Mouse (Mus musculus) heart, embryonic 11.5 days (tissue): ENCODE measurements around the gene Siglecg. TPM values are rescaled to one million over a fixed set of nuclear protein-coding genes. Genes with fewer than 3 reads are reported as not detected.

Source experiments
- ATAC-seq: fragments of 200-750 bp; cut with Nextera tagmentation; replicated peaks from 2 replicates; pipeline ENCODE4 v1.8.0; 2017; ENCODE audit warnings: moderate library complexity; ENCODE audit not compliant: insufficient number of reproducible peaks, low FRiP score, low TSS enrichment
- H3K27ac ChIP-seq: fragments of 300-500 bp; sonication (generic); 2 replicates; pipeline ENCODE4 v1.5.1; 2014; ENCODE audit warnings: mild to moderate bottlenecking, low read depth, low read length
- H3K27me3 ChIP-seq: fragments of 300-500 bp; sonication (generic); 2 replicates; pipeline ENCODE4 v1.6.1; 2014; ENCODE audit warnings: mild to moderate bottlenecking, low read length, mixed read lengths; ENCODE audit not compliant: control insufficient read depth, insufficient read depth
- H3K36me3 ChIP-seq: fragments of 300-500 bp; sonication (generic); 2 replicates; pipeline ENCODE4 v1.6.1; 2014; ENCODE audit warnings: mild to moderate bottlenecking, low read length, moderate library complexity, mixed read lengths; ENCODE audit not compliant: control insufficient read depth, insufficient read depth
- H3K4me1 ChIP-seq: fragments of 300-500 bp; sonication (generic); 2 replicates; pipeline ENCODE4 v1.6.1; 2014; ENCODE audit warnings: low read length; ENCODE audit not compliant: control insufficient read depth, insufficient read depth
- H3K4me2 ChIP-seq: fragments of 300-500 bp; sonication (generic); 2 replicates; pipeline ENCODE4 v1.6.1; 2014; ENCODE audit warnings: mild to moderate bottlenecking, moderate library complexity
- H3K4me3 ChIP-seq: fragments of 300-500 bp; sonication (generic); 2 replicates; pipeline ENCODE4 v1.5.1; 2014; ENCODE audit warnings: low read depth, low read length
- H3K9ac ChIP-seq: fragments of 300-500 bp; sonication (generic); 2 replicates; pipeline ENCODE4 v1.6.1; 2014; ENCODE audit warnings: mild to moderate bottlenecking, low read depth, low read length, moderate library complexity
- H3K9me3 ChIP-seq: fragments of 300-500 bp; sonication (generic); replicated peaks from 2 replicates; pipeline ENCODE4 v1.6.1; 2016; ENCODE audit warnings: low read length; ENCODE audit not compliant: control insufficient read depth
- WGBS: fragments of 180-500 bp; shearing (Covaris S2); extraction: QIAGEN DNeasy Blood & Tissue Kit; methylation state at CpG from one replicate; pipeline ENCODE4 v1.1.7; 2014; ENCODE audit not compliant: insufficient replicate concordance; 5-methylcytosine and 5-hydroxymethylcytosine counted together
- polyA plus RNA-seq: library from polyadenylated mRNA; unstranded; fragments of >200 nt; fragmentation: Nextera tagmentation; extraction: Ambion mirVana; gene quantifications from 2 replicates; pipeline ENCODE4 v1.2.1, GENCODE M21; 2014

Gene Siglecg
- polyA plus RNA-seq, 1 experiment from 2014 or later: not detected

- H3K36me3 ChIP-seq: no peaks in the 10 kb centered on the region
- H3K4me2 ChIP-seq: no peak within 1 kb of the TSS
- 64% methylated on average over 10 of the region's 10 CpGs for WGBS
- no peak within 1 kb of the TSS for H3K4me3 ChIP-seq
- no peak within 1 kb of the TSS for H3K9ac ChIP-seq
- no peak for ATAC-seq
- no peaks in the 10 kb centered on the region for H3K9me3 ChIP-seq
- peaks cover 2% of the 10 kb centered on the region; the same call in 1 of the 2 replicates for H3K27me3 ChIP-seq
- H3K27ac ChIP-seq: no peak within 1 kb of the TSS
- no peaks in the 10 kb centered on the region for H3K4me1 ChIP-seq
These were observed 28.6 kb downstream of the Siglecg start, which contains the start of gene Nkg7 for GRCm38 (mm10) chr7:43436341-43437255. Nkg7 (plus strand) TSS chr7:43437073.

GRCm38 (mm10) chr7:43438611-43439010 lies 30.6 kb downstream of the Siglecg start:
- no peak overlapping the region for H3K4me2 ChIP-seq
- no peak overlapping the region for H3K9ac ChIP-seq
- H3K4me1 ChIP-seq: peaks cover 6% of the 10 kb centered on the region
- no peak for ATAC-seq
- WGBS: 72% methylated on average over 4 of the region's 4 CpGs
- no peak overlapping the region for H3K27ac ChIP-seq
- no peaks in the 10 kb centered on the region for H3K36me3 ChIP-seq
- no peak overlapping the region for H3K4me3 ChIP-seq
- no peaks in the 10 kb centered on the region for H3K9me3 ChIP-seq
- H3K27me3 ChIP-seq: peaks cover 2% of the 10 kb centered on the region; the same call in 1 of the 2 replicates

GRCm38 (mm10) chr7:43440482-43440881 lies 32.5 kb downstream of the Siglecg start, which contains the start of gene Cldnd2:
Cldnd2 (plus strand) TSS chr7:43440782.
- Histone ChIP-seq H3K4me1 (peaks cover 15% of the 10 kb centered on the region), H3K36me3 (no peaks in the 10 kb centered on the region)
- 76% methylated on average over 6 of the region's 6 CpGs for WGBS

GRCm38 (mm10) chr7:43441071-43441470 lies 33.1 kb downstream of the Siglecg start:
- ATAC-seq: no peak
- WGBS: 88% methylated on average over 3 of the region's 3 CpGs
- H3K4me1 ChIP-seq: peaks cover 15% of the 10 kb centered on the region
- no peaks in the 10 kb centered on the region for H3K36me3 ChIP-seq
- H3K27me3 ChIP-seq: peaks cover 2% of the 10 kb centered on the region; the same call in 1 of the 2 replicates
- no peak overlapping the region for H3K9ac ChIP-seq
- H3K9me3 ChIP-seq: no peaks in the 10 kb centered on the region
- H3K4me2 ChIP-seq: no peak overlapping the region
- no peak overlapping the region for H3K4me3 ChIP-seq
- no peak overlapping the region for H3K27ac ChIP-seq

More at GRCm38 (mm10) chr7:43440482-43440881, 32.5 kb downstream of the Siglecg start, which contains the start of gene Cldnd2:
- Histone ChIP-seq H3K4me3 (no peak within 1 kb of the TSS), H3K9ac (no peak within 1 kb of the TSS), H3K27ac (no peak within 1 kb of the TSS), H3K9me3 (no peaks in the 10 kb centered on the region), H3K27me3 (peaks cover 2% of the 10 kb centered on the region; the same call in 1 of the 2 replicates), H3K4me2 (no peak within 1 kb of the TSS)
- no peak for ATAC-seq

GRCm38 (mm10) chr7:43442684-43443083 lies 34.7 kb downstream of the Siglecg start:
- Histone ChIP-seq H3K27me3 (0 out of 2 replicates have a peak, but pooled peaks cover 2% of the 10 kb centered on the region), H3K4me1 (peaks cover 16% of the 10 kb centered on the region), H3K4me2 (peak overlapping the region; percentile 71), H3K27ac (peak overlapping the region; percentile 98), H3K36me3 (no peaks in the 10 kb centered on the region; the same call in 1 of the 2 replicates), H3K9me3 (no peaks in the 10 kb centered on the region), H3K4me3 (peak overlapping the region; percentile 63), H3K9ac (peak overlapping the region; percentile 74)
- no peak for ATAC-seq
- WGBS: 15% methylated on average over 6 of the region's 9 CpGs

GRCm38 (mm10) chr7:43443126-43443916 lies 35.3 kb downstream of the Siglecg start:
- H3K9me3 ChIP-seq: no peaks in the 10 kb centered on the region
- H3K27ac ChIP-seq: peak overlapping the region; percentile 98
- peak overlapping the region; percentile 74 for H3K9ac ChIP-seq
- peak overlapping the region; percentile 63 for H3K4me3 ChIP-seq
- H3K4me1 ChIP-seq: peaks cover 22% of the 10 kb centered on the region
- 0 out of 2 replicates have a peak, but pooled peaks cover 2% of the 10 kb centered on the region for H3K27me3 ChIP-seq
- ATAC-seq: peak; percentile 89
- peak overlapping the region; percentile 71 for H3K4me2 ChIP-seq
- no peaks in the 10 kb centered on the region; the same call in 1 of the 2 replicates for H3K36me3 ChIP-seq
- WGBS: 1% methylated on average over 36 of the region's 36 CpGs

GRCm38 (mm10) chr7:43443917-43444293 lies 35.9 kb downstream of the Siglecg start, which contains the start of the genes Etfb and Gm45233:
Etfb (plus strand) TSS chr7:43444083.
Gm45233 (plus strand) TSS chr7:43444128.
- Histone ChIP-seq H3K4me2 (peak within 1 kb of the TSS; percentile 71), H3K9me3 (no peaks in the 10 kb centered on the region), H3K9ac (peak within 1 kb of the TSS; percentile 74), H3K27ac (peak within 1 kb of the TSS; percentile 98), H3K4me1 (peaks cover 22% of the 10 kb centered on the region), H3K27me3 (0 out of 2 replicates have a peak, but pooled peaks cover 2% of the 10 kb centered on the region), H3K4me3 (peak within 1 kb of the TSS; percentile 63), H3K36me3 (no peaks in the 10 kb centered on the region; the same call in 1 of the 2 replicates)
- peak; percentile 98 for ATAC-seq
- whole genome bisulfite sequencing: 1% methylated on average over 27 of the region's 27 CpGs

GRCm38 (mm10) chr7:43447801-43448200 lies 39.8 kb downstream of the Siglecg start:
- H3K4me1 ChIP-seq: peaks cover 25% of the 10 kb centered on the region
- WGBS: 79% methylated on average over 4 of the region's 4 CpGs
- peaks cover 2% of the 10 kb centered on the region; the same call in 1 of the 2 replicates for H3K36me3 ChIP-seq
- no peak overlapping the region for H3K4me3 ChIP-seq
- H3K9me3 ChIP-seq: no peaks in the 10 kb centered on the region
- H3K27me3 ChIP-seq: no peaks in the 10 kb centered on the region
- H3K9ac ChIP-seq: no peak overlapping the region
- H3K4me2 ChIP-seq: no peak overlapping the region
- no peak overlapping the region for H3K27ac ChIP-seq
- no peak for ATAC-seq
